Mouse (Mus musculus): Measurements from ENCODE around the gene Bpnt1. TPM values are rescaled to one million over a fixed set of nuclear protein-coding genes. Genes with fewer than 3 reads are reported as not detected.
"Not testable (repeated sequence)": the region's sequence is repeated elsewhere in the genome, so short reads cannot be mapped to it uniquely, and the experiment has no call there.

Bpnt1 gene
- polyA plus RNA-seq, 1 experiment, result 20.0 TPM

GRCm38 (mm10) chr1:185311949-185312348 is 20.0 kb upstream of the Bpnt1 start:
- H3K4me2 ChIP-seq (ENCODE audit: low read depth), result no peak overlapping the region
- no peak overlapping the region for H3ac ChIP-seq (ENCODE audit: control insufficient read depth, insufficient read length)
- H3K36me3 ChIP-seq (ENCODE audit: control insufficient read depth, insufficient read depth), result peaks cover 29% of the 10 kb centered on the region
- no peak overlapping the region for H3K4me3 ChIP-seq
- H3K79me2 ChIP-seq (ENCODE audit: control insufficient read depth, insufficient read depth), result no peaks in the 10 kb centered on the region
- TF ChIP-seq POLR2AphosphoS2 (IDR thresholded peaks at IDR 0.05; ENCODE audit: insufficient read length, low read depth), result no peak
- TF ChIP-seq SRF (IDR thresholded peaks at IDR 0.05; ENCODE audit: control insufficient read depth, insufficient read length, low read depth), result no peak
- TF ChIP-seq POLR2A (IDR thresholded peaks at IDR 0.05; ENCODE audit: insufficient read length, low read depth), result no peak
- TF ChIP-seq USF1 (IDR thresholded peaks at IDR 0.05; ENCODE audit: low read depth), result no peak
- no peak for TF ChIP-seq E2F4 (IDR thresholded peaks at IDR 0.05; ENCODE audit: insufficient read depth)
- no peak for TF ChIP-seq CEBPB (IDR thresholded peaks at IDR 0.05; ENCODE audit: insufficient read depth, poor library complexity, severe bottlenecking)
- no peaks in the 10 kb centered on the region for H3K27me3 ChIP-seq (ENCODE audit: control insufficient read depth, insufficient read depth, insufficient read length)

DNA sequence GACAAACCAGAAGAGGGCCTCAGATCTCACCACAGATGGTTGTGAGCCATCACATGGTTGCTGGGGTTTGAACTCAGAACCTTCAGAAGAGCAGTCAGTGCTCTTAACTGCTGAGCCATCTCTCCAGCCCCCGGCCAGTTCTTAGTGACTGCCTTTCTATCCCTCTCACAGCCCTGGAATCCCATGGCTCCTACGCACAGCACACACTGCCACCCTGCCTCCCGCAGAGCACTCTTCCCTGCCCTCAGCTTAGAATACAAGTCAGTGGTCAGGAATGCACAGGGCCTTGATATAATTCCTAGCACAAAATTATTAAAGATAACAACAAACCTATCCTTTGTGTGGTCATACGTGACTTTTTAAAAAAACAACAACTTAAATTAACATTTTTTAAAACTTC is 17.4 kb upstream of the Bpnt1 start:
- Histone ChIP-seq H3K79me2 (ENCODE audit: control insufficient read depth, insufficient read depth) (no peaks in the 10 kb centered on the region), H3K27me3 (ENCODE audit: control insufficient read depth, insufficient read depth, insufficient read length) (no peaks in the 10 kb centered on the region), H3K4me3 (no peak overlapping the region), H3K36me3 (ENCODE audit: control insufficient read depth, insufficient read depth) (peaks cover 30% of the 10 kb centered on the region), H3K4me2 (ENCODE audit: low read depth) (no peak overlapping the region), H3ac (ENCODE audit: control insufficient read depth, insufficient read length) (no peak overlapping the region)
- TF ChIP-seq MAX (IDR thresholded peaks at IDR 0.05; ENCODE audit: low read depth), result no peak

- no peaks in the 10 kb centered on the region for H3K79me2 ChIP-seq (ENCODE audit: control insufficient read depth, insufficient read depth)
- no peak for TF ChIP-seq CEBPB (IDR thresholded peaks at IDR 0.05; ENCODE audit: insufficient read depth, poor library complexity, severe bottlenecking)
- no peak for TF ChIP-seq MYOD1 (IDR thresholded peaks at IDR 0.05; ENCODE audit: control insufficient read depth in 1 of 3, insufficient read length in 2 of 3, low read depth in 2 of 3)
- TF ChIP-seq USF1 (IDR thresholded peaks at IDR 0.05; ENCODE audit: low read depth), result no peak
- no peak for TF ChIP-seq SRF (IDR thresholded peaks at IDR 0.05; ENCODE audit: control insufficient read depth, insufficient read length, low read depth)
- no peak for TF ChIP-seq POLR2AphosphoS2 (IDR thresholded peaks at IDR 0.05; ENCODE audit: insufficient read length, low read depth)
- no peak for TF ChIP-seq TCF12 (IDR thresholded peaks at IDR 0.05; ENCODE audit: insufficient read depth, poor library complexity, severe bottlenecking)
- no peak for TF ChIP-seq E2F4 (IDR thresholded peaks at IDR 0.05; ENCODE audit: insufficient read depth)
- no peak for TF ChIP-seq MAX (IDR thresholded peaks at IDR 0.05; ENCODE audit: low read depth)
- no peak for TF ChIP-seq REST (IDR thresholded peaks at IDR 0.05; ENCODE audit: insufficient read depth, insufficient read length)
- TF ChIP-seq POLR2A (IDR thresholded peaks at IDR 0.05; ENCODE audit: insufficient read length, low read depth), result no peak
- TF ChIP-seq MYOG (IDR thresholded peaks at IDR 0.05; ENCODE audit: control insufficient read depth in 1 of 3, insufficient read depth in 1 of 3, insufficient read length in 2 of 3, low read depth in 2 of 3), result no peak
- no peak for TF ChIP-seq TCF3 (IDR thresholded peaks at IDR 0.05; ENCODE audit: insufficient read length, low read depth)
- H3ac ChIP-seq (ENCODE audit: control insufficient read depth, insufficient read length), result no peak overlapping the region
- no peaks in the 10 kb centered on the region for H3K27me3 ChIP-seq (ENCODE audit: control insufficient read depth, insufficient read depth, insufficient read length)
- H3K4me3 ChIP-seq, result no peak overlapping the region
- no peak overlapping the region for H3K4me2 ChIP-seq (ENCODE audit: low read depth)
- peaks cover 41% of the 10 kb centered on the region for H3K36me3 ChIP-seq (ENCODE audit: control insufficient read depth, insufficient read depth)
These were observed 15.9 kb upstream of the Bpnt1 start for GRCm38 (mm10) chr1:185315846-185316568.

DNA sequence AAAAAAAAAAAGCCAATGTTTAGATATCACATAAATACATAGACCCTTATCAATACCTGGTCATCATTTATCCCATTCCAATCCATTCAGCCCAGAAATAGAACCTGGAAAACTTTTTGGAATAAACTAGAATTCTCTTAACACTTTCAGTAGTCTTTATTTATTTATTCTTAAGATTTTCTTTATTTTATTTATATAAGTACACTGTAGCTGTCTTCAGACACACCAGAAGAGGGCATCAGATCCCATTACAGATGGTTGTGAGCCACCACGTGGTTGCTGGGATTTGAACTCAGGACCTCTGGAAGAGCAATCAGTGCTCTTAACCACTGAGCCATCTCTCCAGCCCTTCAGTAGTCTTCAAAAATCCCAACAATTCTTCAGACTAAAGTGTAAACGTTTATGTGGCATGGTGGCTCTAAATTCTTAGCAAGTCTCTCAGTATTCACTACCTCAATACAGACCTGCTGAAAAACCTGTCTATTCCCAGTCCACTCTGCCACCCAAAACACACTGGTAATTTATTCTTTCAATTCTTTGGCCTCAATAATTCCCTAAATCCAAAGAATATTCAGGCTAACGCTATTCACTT is 4.1 kb upstream of the Bpnt1 start:
- not testable (repeated sequence) for H3K27me3 ChIP-seq (ENCODE audit: control insufficient read depth, insufficient read depth, insufficient read length); H3K79me2 ChIP-seq (ENCODE audit: control insufficient read depth, insufficient read depth); H3ac ChIP-seq (ENCODE audit: control insufficient read depth, insufficient read length)
- Histone ChIP-seq H3K36me3 (ENCODE audit: control insufficient read depth, insufficient read depth) (peaks cover 27% of the 10 kb centered on the region), H3K4me3 (peak overlapping the region; percentile 62), H3K4me2 (ENCODE audit: low read depth) (peak overlapping the region; percentile 96)

DNA sequence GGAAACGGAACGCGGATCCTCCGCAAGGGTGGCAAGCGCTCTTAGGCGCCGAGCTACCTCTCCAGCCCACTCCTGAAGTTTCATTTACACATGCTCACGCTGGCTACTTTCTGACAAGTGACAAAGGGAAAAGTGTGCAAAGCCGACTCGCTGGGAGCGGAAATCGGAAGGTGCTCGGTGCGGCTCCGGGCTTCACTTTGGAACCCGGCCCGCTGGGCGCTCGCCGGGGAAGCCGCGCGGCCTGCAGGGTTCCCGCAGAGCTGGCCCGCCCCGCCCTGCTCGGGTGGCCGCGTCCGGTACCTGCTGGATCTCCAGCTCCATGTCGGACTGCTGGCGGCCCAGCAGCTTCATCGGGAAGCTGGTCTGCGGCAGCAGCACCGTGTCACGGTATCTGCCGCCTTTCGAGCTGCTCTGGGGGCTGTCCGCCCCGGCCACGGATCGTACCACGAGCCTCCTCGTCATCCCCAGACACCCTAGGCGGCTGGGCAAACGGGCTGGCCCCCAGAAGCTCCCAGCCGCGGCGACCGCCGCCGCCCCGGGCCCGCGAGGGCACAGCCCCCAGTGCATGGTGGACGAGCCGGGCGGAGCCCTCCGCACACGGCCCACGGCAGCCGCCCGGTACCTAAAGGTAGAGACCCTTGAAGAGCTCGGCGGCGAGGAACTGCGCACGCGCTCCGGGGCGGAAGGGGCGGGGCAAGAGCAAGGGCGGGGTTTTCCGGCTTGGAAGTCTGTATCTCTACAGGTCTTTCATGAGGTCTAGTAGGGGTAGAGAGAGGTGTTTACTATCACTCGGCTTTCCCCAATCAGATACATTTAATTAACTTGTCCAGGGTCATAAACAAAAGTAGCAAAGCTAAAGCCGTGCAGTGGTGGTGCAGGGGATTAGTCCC is 3.0 kb upstream of the Bpnt1 start, which contains the start of gene Iars2:
Gene Iars2, minus strand, starts transcription at position 676 of the 890 bp plus-strand sequence.
- Histone ChIP-seq H3ac (ENCODE audit: control insufficient read depth, insufficient read length) (peak within 1 kb of the TSS; percentile 98), H3K27me3 (ENCODE audit: control insufficient read depth, insufficient read depth, insufficient read length) (no peaks in the 10 kb centered on the region), H3K4me3 (peak within 1 kb of the TSS; percentile 62), H3K4me2 (ENCODE audit: low read depth) (peak within 1 kb of the TSS; percentile 96), H3K36me3 (ENCODE audit: control insufficient read depth, insufficient read depth) (peaks cover 17% of the 10 kb centered on the region), H3K79me2 (ENCODE audit: control insufficient read depth, insufficient read depth) (peaks cover 15% of the 10 kb centered on the region)
- TF ChIP-seq MAX (IDR thresholded peaks at IDR 0.05; ENCODE audit: low read depth) (no peak), MYOD1 (IDR thresholded peaks at IDR 0.05; ENCODE audit: control insufficient read depth in 1 of 3, insufficient read length in 2 of 3, low read depth in 2 of 3) (no peak), USF1 (IDR thresholded peaks at IDR 0.05; ENCODE audit: low read depth) (no peak), E2F4 (IDR thresholded peaks at IDR 0.05; ENCODE audit: insufficient read depth) (no peak), TCF3 (IDR thresholded peaks at IDR 0.05; ENCODE audit: insufficient read length, low read depth) (no peak), POLR2A (IDR thresholded peaks at IDR 0.05; ENCODE audit: insufficient read length, low read depth) (peak; percentile 85), SRF (IDR thresholded peaks at IDR 0.05; ENCODE audit: control insufficient read depth, insufficient read length, low read depth) (no peak), TCF12 (IDR thresholded peaks at IDR 0.05; ENCODE audit: insufficient read depth, poor library complexity, severe bottlenecking) (no peak), MYOG (IDR thresholded peaks at IDR 0.05; ENCODE audit: control insufficient read depth in 1 of 3, insufficient read depth in 1 of 3, insufficient read length in 2 of 3, low read depth in 2 of 3) (no peak), CEBPB (IDR thresholded peaks at IDR 0.05; ENCODE audit: insufficient read depth, poor library complexity, severe bottlenecking) (no peak), POLR2AphosphoS2 (IDR thresholded peaks at IDR 0.05; ENCODE audit: insufficient read length, low read depth) (peak; percentile 70), REST (IDR thresholded peaks at IDR 0.05; ENCODE audit: insufficient read depth, insufficient read length) (no peak)
